Mouse (Mus musculus) myocyte (in vitro differentiated cells): ENCODE measurements around the gene Tsga10. TPM values are rescaled to one million over a fixed set of nuclear protein-coding genes. Genes with fewer than 3 reads are reported as not detected.

Source experiments
- H3K27me3 ChIP-seq: one replicate; pipeline ENCODE4 v1.6.1; 2011; ENCODE audit not compliant: control insufficient read depth, insufficient read depth, insufficient read length
- H3K36me3 ChIP-seq: one replicate; pipeline ENCODE4 v1.6.1; 2011; ENCODE audit not compliant: control insufficient read depth, insufficient read depth
- H3K4me2 ChIP-seq: one replicate; pipeline ENCODE4 v1.6.1; 2011; ENCODE audit warnings: low read depth, control low read depth
- H3K4me3 ChIP-seq: one replicate; pipeline ENCODE4 v1.5.1; 2011; ENCODE audit warnings: mild to moderate bottlenecking, control low read depth, moderate library complexity
- H3K79me2 ChIP-seq: one replicate; pipeline ENCODE4 v1.6.1; 2011; ENCODE audit not compliant: control insufficient read depth, insufficient read depth
- H3ac ChIP-seq: one replicate; pipeline ENCODE4 v1.6.1; 2011; ENCODE audit not compliant: control insufficient read depth, insufficient read length
- CEBPB ChIP-seq: IDR thresholded peaks from 2 replicates; pipeline ENCODE4 v1.6.1; 2011; ENCODE audit warnings: mild to moderate bottlenecking, moderate library complexity; ENCODE audit not compliant: poor library complexity, insufficient read depth, severe bottlenecking
- E2F4 ChIP-seq: IDR thresholded peaks from one replicate; pipeline ENCODE4 v1.6.1; 2011; ENCODE audit warnings: mild to moderate bottlenecking, control low read depth, moderate library complexity; ENCODE audit not compliant: insufficient read depth
- MAX ChIP-seq: IDR thresholded peaks from one replicate; pipeline ENCODE4 v1.6.1; 2011; ENCODE audit warnings: low read depth, mild to moderate bottlenecking, control low read depth
- MYOD1 ChIP-seq, 3 experiments: IDR thresholded peaks; one replicate each; pipeline ENCODE4 v1.6.1; 2011; ENCODE audit warnings: control low read depth in 2 of 3, low read depth in 2 of 3, mild to moderate bottlenecking in 2 of 3, moderate library complexity in 1 of 3; ENCODE audit not compliant: insufficient read length in 2 of 3, control insufficient read depth in 1 of 3
- MYOG ChIP-seq, 3 experiments: IDR thresholded peaks; one replicate each; pipeline ENCODE4 v1.6.1; 2011; ENCODE audit warnings: control low read depth in 2 of 3, low read depth in 2 of 3, mild to moderate bottlenecking in 2 of 3; ENCODE audit not compliant: insufficient read length in 2 of 3, control insufficient read depth in 1 of 3, insufficient read depth in 1 of 3
- POLR2A ChIP-seq: IDR thresholded peaks from one replicate; pipeline ENCODE4 v1.6.1; 2011; ENCODE audit warnings: low read depth, mild to moderate bottlenecking, control low read depth, moderate library complexity; ENCODE audit not compliant: insufficient read length
- POLR2AphosphoS2 ChIP-seq: IDR thresholded peaks from one replicate; pipeline ENCODE4 v1.6.1; 2011; ENCODE audit warnings: low read depth, control low read depth; ENCODE audit not compliant: insufficient read length
- REST ChIP-seq: IDR thresholded peaks from one replicate; pipeline ENCODE4 v1.6.1; 2011; ENCODE audit warnings: mild to moderate bottlenecking, control low read depth, moderate library complexity; ENCODE audit not compliant: insufficient read depth, insufficient read length
- SRF ChIP-seq: IDR thresholded peaks from one replicate; pipeline ENCODE4 v1.6.1; 2011; ENCODE audit warnings: low read depth; ENCODE audit not compliant: control insufficient read depth, insufficient read length
- TCF12 ChIP-seq: IDR thresholded peaks from one replicate; pipeline ENCODE4 v1.6.1; 2011; ENCODE audit warnings: mild to moderate bottlenecking, control low read depth; ENCODE audit not compliant: poor library complexity, insufficient read depth, severe bottlenecking
- TCF3 ChIP-seq: IDR thresholded peaks from one replicate; pipeline ENCODE4 v1.6.1; 2011; ENCODE audit warnings: low read depth, control low read depth; ENCODE audit not compliant: insufficient read length
- USF1 ChIP-seq: IDR thresholded peaks from one replicate; pipeline ENCODE4 v1.6.1; 2011; ENCODE audit warnings: low read depth, mild to moderate bottlenecking, control low read depth, moderate library complexity
- polyA plus RNA-seq: library from polyadenylated mRNA; unstranded; fragments of >200 nt; fragmentation: generic; extraction: Trizol; gene quantifications from one replicate; pipeline ENCODE4 v1.2.1, GENCODE M21; 2012; ENCODE audit warnings: missing spikeins

Tsga10 gene
- polyA plus RNA-seq, 1 experiment, result 1.7 TPM

DNA sequence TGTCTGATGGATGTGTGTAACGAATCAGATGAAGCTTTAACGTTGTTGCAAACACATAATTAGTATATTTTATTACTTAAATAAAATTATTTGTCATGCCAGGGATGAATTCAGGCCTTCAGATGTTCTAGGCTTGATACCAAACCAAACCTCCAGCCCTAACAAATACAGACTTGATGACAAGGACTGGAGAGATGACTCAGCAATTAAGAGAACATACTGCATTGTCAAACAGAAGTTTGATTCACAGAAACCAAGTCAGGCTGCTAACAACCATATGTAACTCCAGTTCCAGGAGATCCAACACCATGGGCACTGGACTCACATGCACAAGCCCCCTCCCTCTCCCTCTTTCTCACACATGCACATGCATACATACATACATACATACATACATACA, 65.9 kb downstream of the Tsga10 start:
- no peaks in the 10 kb centered on the region for H3K79me2 ChIP-seq
- H3K4me2 ChIP-seq, result no peak overlapping the region
- no peak for TF ChIP-seq MAX
- no peak for TF ChIP-seq TCF3
- no peak for TF ChIP-seq CEBPB
- TF ChIP-seq MYOD1 (IDR thresholded peaks at IDR 0.05; ENCODE audit: control insufficient read depth in 1 of 3, insufficient read length in 2 of 3, low read depth in 2 of 3), result no peak
- TF ChIP-seq TCF12, result no peak
- TF ChIP-seq POLR2AphosphoS2, result no peak
- no peak for TF ChIP-seq SRF
- no peak for TF ChIP-seq POLR2A
- TF ChIP-seq E2F4, result no peak
- TF ChIP-seq USF1, result no peak
- no peak for TF ChIP-seq MYOG (IDR thresholded peaks at IDR 0.05; ENCODE audit: control insufficient read depth in 1 of 3, insufficient read depth in 1 of 3, insufficient read length in 2 of 3, low read depth in 2 of 3)
- TF ChIP-seq REST, result no peak
- H3ac ChIP-seq, result no peak overlapping the region
- H3K4me3 ChIP-seq, result no peak overlapping the region
- H3K27me3 ChIP-seq, result no peaks in the 10 kb centered on the region
- H3K36me3 ChIP-seq, result no peaks in the 10 kb centered on the region

DNA sequence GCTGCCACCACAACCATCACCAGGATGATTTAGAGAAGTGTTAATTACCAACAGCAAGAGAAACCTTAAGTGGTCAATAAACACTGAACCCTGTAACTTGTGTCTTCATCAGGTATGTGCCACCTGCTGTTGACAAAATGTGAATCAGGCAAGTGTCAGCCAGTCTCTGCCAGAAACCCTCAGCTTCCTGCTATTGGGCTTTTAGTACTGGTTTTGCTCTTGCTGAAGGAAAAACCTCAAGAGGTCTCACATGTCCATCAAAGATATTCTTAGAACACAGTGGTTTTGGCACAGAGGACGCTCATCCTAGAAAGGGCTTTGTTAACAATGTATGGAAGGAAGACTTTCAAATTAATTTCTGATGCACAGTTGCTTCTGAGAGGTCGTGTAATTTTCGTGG, 66.7 kb downstream of the Tsga10 start:
- H3K27me3 ChIP-seq, result no peaks in the 10 kb centered on the region
- TF ChIP-seq CEBPB (no peak), POLR2A (no peak), MAX (no peak), POLR2AphosphoS2 (no peak), TCF3 (no peak), MYOD1 (IDR thresholded peaks at IDR 0.05; ENCODE audit: control insufficient read depth in 1 of 3, insufficient read length in 2 of 3, low read depth in 2 of 3) (no peak), SRF (no peak), E2F4 (no peak), REST (no peak), MYOG (IDR thresholded peaks at IDR 0.05; ENCODE audit: control insufficient read depth in 1 of 3, insufficient read depth in 1 of 3, insufficient read length in 2 of 3, low read depth in 2 of 3) (no peak), TCF12 (no peak), USF1 (no peak)
- H3K4me3 ChIP-seq, result no peak overlapping the region
- H3K79me2 ChIP-seq, result no peaks in the 10 kb centered on the region
- H3ac ChIP-seq, result no peak overlapping the region
- H3K36me3 ChIP-seq, result no peaks in the 10 kb centered on the region
- H3K4me2 ChIP-seq, result no peak overlapping the region

DNA sequence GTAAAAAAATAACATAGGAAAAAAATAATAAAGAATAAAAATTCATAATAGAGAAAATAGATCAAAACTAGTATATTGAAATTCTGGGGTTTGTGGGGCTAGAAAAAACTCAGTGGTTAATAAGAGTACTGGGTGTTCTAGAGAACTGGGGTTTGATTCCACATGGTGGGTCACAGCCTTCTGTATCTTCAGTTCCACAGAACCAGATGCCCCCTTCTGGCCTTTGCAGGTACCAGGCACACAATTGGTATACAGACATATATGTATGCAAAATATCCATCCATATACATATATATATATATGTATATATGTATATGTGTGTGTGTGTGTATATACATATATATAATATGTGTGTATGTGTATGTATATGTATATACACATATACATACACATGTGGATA, 106.8 kb downstream of the Tsga10 start:
- H3K79me2 ChIP-seq, result no peaks in the 10 kb centered on the region
- H3K36me3 ChIP-seq, result no peaks in the 10 kb centered on the region
- H3K4me3 ChIP-seq, result no peak overlapping the region
- H3K4me2 ChIP-seq, result no peak overlapping the region
- H3K27me3 ChIP-seq, result no peaks in the 10 kb centered on the region
- TF ChIP-seq MYOG (IDR thresholded peaks at IDR 0.05; ENCODE audit: control insufficient read depth in 1 of 3, insufficient read depth in 1 of 3, insufficient read length in 2 of 3, low read depth in 2 of 3), result no peak
- no peak for TF ChIP-seq MYOD1 (IDR thresholded peaks at IDR 0.05; ENCODE audit: control insufficient read depth in 1 of 3, insufficient read length in 2 of 3, low read depth in 2 of 3)
- no peak for TF ChIP-seq MAX
- TF ChIP-seq TCF3, result no peak
- TF ChIP-seq TCF12, result no peak
- no peak for TF ChIP-seq POLR2A
- TF ChIP-seq SRF, result no peak
- no peak for TF ChIP-seq USF1
- H3ac ChIP-seq, result no peak overlapping the region

DNA sequence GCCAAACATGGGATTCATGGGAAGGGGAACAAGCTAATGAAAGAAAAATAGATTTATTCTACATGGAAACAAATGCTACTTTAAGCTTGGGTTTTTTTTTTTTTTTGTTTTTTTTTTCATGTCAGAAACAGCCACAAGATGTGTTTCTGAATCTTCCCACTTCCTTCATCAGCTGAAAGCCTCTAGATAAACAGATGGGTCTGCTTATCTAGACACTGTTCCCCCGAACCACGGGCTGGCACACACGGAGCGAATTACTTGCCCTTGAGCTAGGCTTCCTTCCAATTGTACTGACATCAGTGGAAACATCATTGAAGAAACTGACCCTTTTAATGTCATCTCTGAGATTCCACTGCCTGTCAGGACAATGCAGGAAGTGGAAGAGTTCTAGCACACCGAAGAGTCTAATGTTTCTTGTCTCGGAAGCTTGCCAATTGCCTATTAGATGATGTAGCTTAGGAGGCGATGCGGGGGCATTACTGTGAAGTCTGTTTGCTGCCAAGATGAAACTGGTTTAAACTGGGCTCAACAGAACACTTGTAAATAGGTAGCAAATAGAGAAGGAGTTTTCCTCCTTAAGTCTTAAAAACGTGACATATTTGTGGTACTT, 121.5 kb downstream of the Tsga10 start:
- Histone ChIP-seq H3K36me3 (no peaks in the 10 kb centered on the region), H3K79me2 (no peaks in the 10 kb centered on the region), H3K27me3 (no peaks in the 10 kb centered on the region), H3K4me3 (no peak overlapping the region), H3ac (no peak overlapping the region), H3K4me2 (no peak overlapping the region)
- TF ChIP-seq TCF12 (no peak), USF1 (no peak), POLR2A (no peak), POLR2AphosphoS2 (no peak), CEBPB (no peak), MYOG (IDR thresholded peaks at IDR 0.05; ENCODE audit: control insufficient read depth in 1 of 3, insufficient read depth in 1 of 3, insufficient read length in 2 of 3, low read depth in 2 of 3) (no peak), MAX (no peak), TCF3 (no peak), MYOD1 (IDR thresholded peaks at IDR 0.05; ENCODE audit: control insufficient read depth in 1 of 3, insufficient read length in 2 of 3, low read depth in 2 of 3) (no peak), SRF (no peak), REST (no peak), E2F4 (no peak)
